Mouse (Mus musculus) embryonic fibroblast, embryonic 13.5 days (primary cell): ENCODE results near the gene Pipox.

Source experiments
- CTCF ChIP-seq: IDR thresholded peaks from 2 replicates; pipeline ENCODE4 v1.5.1; 2011; ENCODE audit warnings: mild to moderate bottlenecking, control low read depth, low read length, moderate library complexity, borderline replicate concordance; ENCODE audit not compliant: insufficient read depth
- POLR2A ChIP-seq: IDR thresholded peaks from 2 replicates; pipeline ENCODE4 v1.6.1; 2011; ENCODE audit warnings: low read depth, mild to moderate bottlenecking, control low read depth, low read length, moderate library complexity

- TF ChIP-seq CTCF = no peak
- no peak for TF ChIP-seq POLR2A
Measured at GRCm38 (mm10) chr11:77936846-77937245, 43.0 kb upstream of the Pipox start.
